Mouse (Mus musculus): ENCODE results near the gene Frmd4b. TPM values are rescaled to one million over a fixed set of nuclear protein-coding genes. Genes with fewer than 3 reads are reported as not detected.
A peak's percentile ranks its signal among the peaks of the same experiment; 100 is the strongest.

Frmd4b gene
- polyA plus RNA-seq, 1 experiment from 2014 or later: 13.7 TPM

GRCm38 (mm10) chr6:97552573-97552972, 64.8 kb downstream of the Frmd4b start:
- 89% methylated on average over 3 of the region's 3 CpGs for WGBS
- no peaks in the 10 kb centered on the region for H3K4me1 ChIP-seq (ENCODE audit: control insufficient read depth, insufficient read depth, low read length)
- ATAC-seq (ENCODE audit: low FRiP score, low TSS enrichment): no peak

DNA sequence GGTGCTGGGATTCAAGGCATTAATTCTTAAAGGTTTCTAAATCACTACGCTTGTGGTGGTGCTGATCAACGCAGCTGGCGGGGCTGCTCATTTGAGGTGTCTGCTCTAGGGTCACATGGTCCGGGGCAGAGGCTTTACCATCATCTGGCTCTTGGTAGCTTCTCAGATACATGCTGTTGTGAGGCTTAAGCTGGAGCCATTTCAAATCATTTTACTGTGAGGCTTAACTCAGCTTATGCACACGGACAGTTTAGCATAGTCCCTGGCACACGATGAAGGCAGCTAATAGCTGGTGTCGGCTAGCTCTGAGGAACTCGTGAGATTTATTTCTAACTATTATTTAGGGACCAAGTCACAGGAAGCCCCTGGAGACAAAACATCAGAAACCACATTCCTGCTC, 65.5 kb downstream of the Frmd4b start:
- Histone ChIP-seq H3K4me1 (ENCODE audit: control insufficient read depth, insufficient read depth, low read length) (no peaks in the 10 kb centered on the region), H3K4me2 (replicated peaks; ENCODE audit: low read depth, low read length) (no peak overlapping the region), H3K4me3 (ENCODE audit: low read length) (no peak overlapping the region), H3K9ac (ENCODE audit: low read depth, low read length) (no peak overlapping the region), H3K27me3 (ENCODE audit: control insufficient read depth, insufficient read depth, low read length) (no peaks in the 10 kb centered on the region), H3K9me3 (ENCODE audit: control insufficient read depth, low read length) (0 out of 2 replicates have a peak, but pooled peaks cover 3% of the 10 kb centered on the region), H3K27ac (ENCODE audit: low read depth, low read length) (no peak overlapping the region), H3K36me3 (ENCODE audit: control insufficient read depth, insufficient read depth, low read length) (no peaks in the 10 kb centered on the region)
- WGBS: 68% methylated on average over 8 of the region's 8 CpGs
- ATAC-seq (ENCODE audit: low FRiP score, low TSS enrichment): no peak

More at GRCm38 (mm10) chr6:97552573-97552972, 64.8 kb downstream of the Frmd4b start:
- Histone ChIP-seq H3K4me3 (ENCODE audit: low read length) (no peak overlapping the region), H3K27me3 (ENCODE audit: control insufficient read depth, insufficient read depth, low read length) (no peaks in the 10 kb centered on the region), H3K27ac (ENCODE audit: low read depth, low read length) (no peak overlapping the region), H3K9me3 (ENCODE audit: control insufficient read depth, low read length) (no peaks in the 10 kb centered on the region), H3K4me2 (replicated peaks; ENCODE audit: low read depth, low read length) (no peak overlapping the region), H3K36me3 (ENCODE audit: control insufficient read depth, insufficient read depth, low read length) (no peaks in the 10 kb centered on the region), H3K9ac (ENCODE audit: low read depth, low read length) (no peak overlapping the region)

DNA sequence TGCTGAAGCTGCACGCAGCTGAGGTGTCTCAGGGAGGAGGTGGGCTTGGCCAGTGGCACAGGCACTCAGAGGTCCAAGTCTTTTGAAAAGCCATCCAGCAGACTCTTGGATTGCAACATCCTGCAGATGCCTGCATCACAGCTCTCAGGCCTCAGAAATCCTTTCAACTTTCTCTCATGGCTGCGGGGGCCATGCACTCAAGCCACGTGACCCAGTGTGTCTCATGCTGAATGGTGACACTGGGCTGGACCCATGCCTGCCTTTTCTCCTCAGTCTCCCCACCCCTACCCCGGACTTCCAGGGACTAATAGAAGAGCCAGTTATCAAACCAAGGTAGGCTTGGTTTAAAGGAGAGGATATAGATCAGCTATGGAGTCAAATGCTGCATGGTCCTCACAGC, 66.2 kb downstream of the Frmd4b start:
- no peaks in the 10 kb centered on the region for H3K4me1 ChIP-seq (ENCODE audit: control insufficient read depth, insufficient read depth, low read length)
- no peak overlapping the region for H3K27ac ChIP-seq (ENCODE audit: low read depth, low read length)
- WGBS: 91% methylated on average over 4 of the region's 4 CpGs
- 0 out of 2 replicates have a peak, but pooled peaks cover 3% of the 10 kb centered on the region for H3K9me3 ChIP-seq (ENCODE audit: control insufficient read depth, low read length)
- H3K9ac ChIP-seq (ENCODE audit: low read depth, low read length): no peak overlapping the region
- no peaks in the 10 kb centered on the region for H3K36me3 ChIP-seq (ENCODE audit: control insufficient read depth, insufficient read depth, low read length)
- no peak for ATAC-seq (ENCODE audit: low FRiP score, low TSS enrichment)
- H3K4me2 ChIP-seq (replicated peaks; ENCODE audit: low read depth, low read length): no peak overlapping the region
- no peaks in the 10 kb centered on the region for H3K27me3 ChIP-seq (ENCODE audit: control insufficient read depth, insufficient read depth, low read length)
- H3K4me3 ChIP-seq (ENCODE audit: low read length): no peak overlapping the region

GRCm38 (mm10) chr6:97540458-97540857, 76.9 kb downstream of the Frmd4b start:
- H3K9me3 ChIP-seq (ENCODE audit: control insufficient read depth, low read length): no peaks in the 10 kb centered on the region
- H3K36me3 ChIP-seq (ENCODE audit: control insufficient read depth, insufficient read depth, low read length): no peaks in the 10 kb centered on the region
- H3K4me2 ChIP-seq (replicated peaks; ENCODE audit: low read depth, low read length): no peak overlapping the region
- H3K27me3 ChIP-seq (ENCODE audit: control insufficient read depth, insufficient read depth, low read length): no peaks in the 10 kb centered on the region
- H3K4me1 ChIP-seq (ENCODE audit: control insufficient read depth, insufficient read depth, low read length): no peaks in the 10 kb centered on the region
- ATAC-seq (ENCODE audit: low FRiP score, low TSS enrichment): no peak
- whole genome bisulfite sequencing: 78% methylated on average over 2 of the region's 2 CpGs
- H3K9ac ChIP-seq (ENCODE audit: low read depth, low read length): no peak overlapping the region
- H3K4me3 ChIP-seq (ENCODE audit: low read length): no peak overlapping the region
- H3K27ac ChIP-seq (ENCODE audit: low read depth, low read length): no peak overlapping the region

DNA sequence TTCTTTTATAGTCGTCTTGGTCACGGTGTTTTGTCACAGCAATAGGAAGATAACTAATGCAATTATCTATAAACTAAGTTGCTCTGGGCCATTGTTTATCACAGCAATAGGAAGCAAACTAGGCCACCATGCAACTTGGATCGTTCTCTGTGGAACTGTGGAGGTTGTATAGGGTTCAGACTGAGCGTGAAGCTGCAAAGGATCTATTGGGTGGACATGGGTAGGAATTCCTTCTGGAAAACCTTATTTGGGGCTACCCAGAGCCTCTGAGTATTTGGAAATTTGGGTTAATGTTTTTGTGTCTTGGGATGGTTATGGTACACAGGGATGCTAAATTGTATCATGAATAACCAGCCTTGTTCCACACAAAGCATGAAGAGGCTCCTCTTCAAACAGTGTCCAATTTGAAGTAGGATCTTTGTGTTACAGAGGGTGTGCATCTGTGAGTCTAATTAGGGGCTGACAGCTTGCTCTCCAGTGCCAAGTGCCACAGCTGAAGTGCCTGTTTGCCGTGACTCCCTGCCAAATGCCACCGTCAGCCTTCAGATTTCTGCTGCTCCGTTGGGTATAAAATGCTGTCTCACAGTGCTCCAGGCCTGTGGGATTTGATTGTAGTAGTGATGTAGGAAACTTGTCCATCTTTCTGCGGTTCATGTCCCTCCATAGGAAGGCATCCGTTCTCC, 81.4 kb downstream of the Frmd4b start:
- ATAC-seq (ENCODE audit: low FRiP score, low TSS enrichment): no peak
- no peaks in the 10 kb centered on the region for H3K9me3 ChIP-seq (ENCODE audit: control insufficient read depth, low read length)
- H3K4me3 ChIP-seq (ENCODE audit: low read length): no peak overlapping the region
- H3K9ac ChIP-seq (ENCODE audit: low read depth, low read length): no peak overlapping the region
- 92% methylated on average over 9 of the region's 9 CpGs for WGBS
- no peak overlapping the region for H3K4me2 ChIP-seq (replicated peaks; ENCODE audit: low read depth, low read length)
- no peak overlapping the region for H3K27ac ChIP-seq (ENCODE audit: low read depth, low read length)
- H3K27me3 ChIP-seq (ENCODE audit: control insufficient read depth, insufficient read depth, low read length): no peaks in the 10 kb centered on the region
- no peaks in the 10 kb centered on the region for H3K36me3 ChIP-seq (ENCODE audit: control insufficient read depth, insufficient read depth, low read length)
- H3K4me1 ChIP-seq (ENCODE audit: control insufficient read depth, insufficient read depth, low read length): no peaks in the 10 kb centered on the region

DNA sequence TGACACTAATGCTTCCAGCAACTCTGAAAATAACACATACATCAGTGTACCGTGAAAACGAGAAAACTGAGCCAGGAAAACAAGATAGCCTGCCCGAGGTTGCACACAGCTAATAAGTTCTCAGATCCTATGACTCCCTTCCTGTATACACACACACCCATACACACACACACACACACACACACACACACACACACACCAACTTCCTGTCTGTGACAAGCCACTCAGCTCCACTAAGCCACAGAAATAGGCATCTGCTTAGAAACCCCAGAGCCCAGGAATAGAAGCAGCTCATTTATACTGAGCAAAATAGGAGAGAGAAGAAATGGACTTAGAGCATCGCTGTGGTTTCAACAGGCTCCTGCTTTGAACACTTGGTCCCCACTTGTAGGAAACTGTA, 86.3 kb downstream of the Frmd4b start:
- no peak for ATAC-seq (ENCODE audit: low FRiP score, low TSS enrichment)
- WGBS: 53% methylated on average over 4 of the region's 4 CpGs
- no peak overlapping the region for H3K9ac ChIP-seq (ENCODE audit: low read depth, low read length)
- H3K4me2 ChIP-seq (replicated peaks; ENCODE audit: low read depth, low read length): no peak overlapping the region
- H3K36me3 ChIP-seq (ENCODE audit: control insufficient read depth, insufficient read depth, low read length): no peaks in the 10 kb centered on the region
- H3K27me3 ChIP-seq (ENCODE audit: control insufficient read depth, insufficient read depth, low read length): no peaks in the 10 kb centered on the region
- no peak overlapping the region for H3K27ac ChIP-seq (ENCODE audit: low read depth, low read length)
- no peaks in the 10 kb centered on the region for H3K9me3 ChIP-seq (ENCODE audit: control insufficient read depth, low read length)
- no peak overlapping the region for H3K4me3 ChIP-seq (ENCODE audit: low read length)
- no peaks in the 10 kb centered on the region for H3K4me1 ChIP-seq (ENCODE audit: control insufficient read depth, insufficient read depth, low read length)

GRCm38 (mm10) chr6:97528961-97529680, 88.2 kb downstream of the Frmd4b start:
- Histone ChIP-seq H3K9me3 (ENCODE audit: control insufficient read depth, low read length) (no peaks in the 10 kb centered on the region), H3K36me3 (ENCODE audit: control insufficient read depth, insufficient read depth, low read length) (no peaks in the 10 kb centered on the region), H3K27me3 (ENCODE audit: control insufficient read depth, insufficient read depth, low read length) (no peaks in the 10 kb centered on the region; the same call in 1 of the 2 replicates), H3K4me2 (replicated peaks; ENCODE audit: low read depth, low read length) (no peak overlapping the region), H3K9ac (ENCODE audit: low read depth, low read length) (no peak overlapping the region), H3K4me1 (ENCODE audit: control insufficient read depth, insufficient read depth, low read length) (no peaks in the 10 kb centered on the region), H3K4me3 (ENCODE audit: low read length) (no peak overlapping the region), H3K27ac (ENCODE audit: low read depth, low read length) (no peak overlapping the region)
- 65% methylated on average over 15 of the region's 15 CpGs for WGBS
- no peak for ATAC-seq (ENCODE audit: low FRiP score, low TSS enrichment)

DNA sequence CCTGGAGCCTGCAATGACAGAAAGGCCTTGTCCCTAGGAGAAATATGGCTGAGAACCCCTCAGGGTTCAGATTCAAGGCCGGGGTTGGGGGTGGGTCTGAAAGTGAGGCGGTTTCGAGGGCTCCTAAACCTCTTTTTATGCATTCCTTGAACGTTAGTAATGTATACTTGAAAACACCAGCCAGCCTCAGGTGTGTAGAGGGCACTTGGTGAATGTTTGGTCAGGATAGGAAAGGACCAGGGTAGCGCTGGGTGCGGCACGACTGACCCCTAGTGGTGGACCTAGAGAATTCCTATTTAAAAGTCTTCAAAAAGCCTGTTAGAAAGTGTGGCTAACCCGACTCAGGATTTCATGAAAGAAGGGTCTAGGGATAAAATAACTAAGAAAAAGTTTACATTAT, 91.2 kb downstream of the Frmd4b start:
- ATAC-seq (ENCODE audit: low FRiP score, low TSS enrichment): no peak; the same call in 1 of the 2 replicates
- no peak overlapping the region for H3K27ac ChIP-seq (ENCODE audit: low read depth, low read length)
- 16% methylated on average over 8 of the region's 8 CpGs for WGBS

DNA sequence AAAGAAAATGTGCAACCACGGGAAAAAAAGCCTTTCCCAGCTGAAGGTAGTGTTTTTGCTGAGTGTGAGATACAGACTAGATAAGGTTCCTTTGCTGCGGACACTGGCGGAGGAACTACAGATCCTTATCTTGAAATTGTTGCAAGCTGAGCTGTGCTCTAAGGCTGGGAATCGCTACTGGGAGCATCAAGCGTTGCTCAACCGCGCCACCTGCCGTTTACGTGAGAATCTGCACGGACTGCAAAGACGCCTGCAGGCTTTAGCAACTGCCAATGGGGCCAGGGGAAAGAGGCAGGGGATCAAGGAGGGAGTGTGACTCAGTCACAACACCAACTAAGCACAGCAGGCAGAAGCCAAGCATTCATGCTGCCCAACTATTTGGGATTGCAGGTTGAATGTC, 94.2 kb downstream of the Frmd4b start:
- H3K4me2 ChIP-seq (replicated peaks; ENCODE audit: low read depth, low read length): no peak overlapping the region; the same call in 1 of the 2 replicates
- H3K4me1 ChIP-seq (ENCODE audit: control insufficient read depth, insufficient read depth, low read length): no peaks in the 10 kb centered on the region
- H3K27me3 ChIP-seq (ENCODE audit: control insufficient read depth, insufficient read depth, low read length): no peaks in the 10 kb centered on the region; the same call in 1 of the 2 replicates
- H3K36me3 ChIP-seq (ENCODE audit: control insufficient read depth, insufficient read depth, low read length): no peaks in the 10 kb centered on the region
- ATAC-seq (ENCODE audit: low FRiP score, low TSS enrichment): peak; percentile 75
- no peak overlapping the region for H3K27ac ChIP-seq (ENCODE audit: low read depth, low read length)
- peak overlapping the region; percentile 6; the same call in 1 of the 2 replicates for H3K4me3 ChIP-seq (ENCODE audit: low read length)
- WGBS: under 1% methylated on average over 11 of the region's 11 CpGs
- H3K9ac ChIP-seq (ENCODE audit: low read depth, low read length): no peak overlapping the region
- no peaks in the 10 kb centered on the region for H3K9me3 ChIP-seq (ENCODE audit: control insufficient read depth, low read length)

More for the DNA sequence above, 91.2 kb downstream of the Frmd4b start:
- H3K9me3 ChIP-seq (ENCODE audit: control insufficient read depth, low read length): no peaks in the 10 kb centered on the region
- no peaks in the 10 kb centered on the region for H3K4me1 ChIP-seq (ENCODE audit: control insufficient read depth, insufficient read depth, low read length)
- no peak overlapping the region for H3K9ac ChIP-seq (ENCODE audit: low read depth, low read length)
- no peak overlapping the region for H3K4me2 ChIP-seq (replicated peaks; ENCODE audit: low read depth, low read length)
- no peak overlapping the region for H3K4me3 ChIP-seq (ENCODE audit: low read length)
- no peaks in the 10 kb centered on the region; the same call in 1 of the 2 replicates for H3K27me3 ChIP-seq (ENCODE audit: control insufficient read depth, insufficient read depth, low read length)
- H3K36me3 ChIP-seq (ENCODE audit: control insufficient read depth, insufficient read depth, low read length): no peaks in the 10 kb centered on the region

All from kidney, embryonic 14.5 days (tissue).